Mouse (Mus musculus) heart, embryonic 12.5 days (tissue): ENCODE measurements around the gene Adamtsl4. TPM values are rescaled to one million over a fixed set of nuclear protein-coding genes. Genes with fewer than 3 reads are reported as not detected.
"Not testable (repeated sequence)": the region's sequence is repeated elsewhere in the genome, so short reads cannot be mapped to it uniquely, and the experiment has no call there.

Experiments
- ATAC-seq: fragments of 200-750 bp; cut with Nextera tagmentation; 2 replicates; pipeline ENCODE4 v1.8.0; 2017; ENCODE audit warnings: moderate TSS enrichment, moderate library complexity; ENCODE audit not compliant: insufficient number of reproducible peaks, low FRiP score
- H3K27ac ChIP-seq: fragments of 300-500 bp; sonication (generic); 2 replicates; pipeline ENCODE4 v1.5.1; 2016; ENCODE audit warnings: mild to moderate bottlenecking, moderate library complexity; ENCODE audit not compliant: poor library complexity, severe bottlenecking
- H3K27me3 ChIP-seq: fragments of 300-500 bp; sonication (generic); replicated peaks from 2 replicates; pipeline ENCODE4 v1.6.1; 2016; ENCODE audit warnings: mild to moderate bottlenecking, moderate library complexity
- H3K36me3 ChIP-seq: fragments of 300-500 bp; sonication (generic); 2 replicates; pipeline ENCODE4 v1.6.1; 2016; ENCODE audit warnings: mild to moderate bottlenecking, moderate library complexity
- H3K4me1 ChIP-seq: fragments of 300-500 bp; sonication (generic); replicated peaks from 2 replicates; pipeline ENCODE4 v1.6.1; 2016; ENCODE audit warnings: mild to moderate bottlenecking
- H3K4me2 ChIP-seq: fragments of 300-500 bp; sonication (generic); 2 replicates; pipeline ENCODE4 v1.6.1; 2016; ENCODE audit warnings: mild to moderate bottlenecking, moderate library complexity
- H3K4me3 ChIP-seq: fragments of 300-500 bp; sonication (generic); 2 replicates; pipeline ENCODE4 v1.5.1; 2016; ENCODE audit warnings: mild to moderate bottlenecking
- H3K9ac ChIP-seq: fragments of 300-500 bp; sonication (generic); 2 replicates; pipeline ENCODE4 v1.6.1; 2016; ENCODE audit warnings: mild to moderate bottlenecking, moderate library complexity
- H3K9me3 ChIP-seq: fragments of 300-500 bp; sonication (generic); replicated peaks from 2 replicates; pipeline ENCODE4 v1.6.1; 2016; ENCODE audit warnings: mild to moderate bottlenecking, moderate library complexity
- WGBS: fragments of 180-500 bp; shearing (Covaris S2); methylation state at CpG from one replicate; pipeline ENCODE4 v1.1.7; 2016; 5-methylcytosine and 5-hydroxymethylcytosine counted together
- polyA plus RNA-seq: library from polyadenylated mRNA; unstranded; fragments of >200 nt; fragmentation: Nextera tagmentation; extraction: Ambion mirVana; gene quantifications from 2 replicates; pipeline ENCODE4 v1.2.1, GENCODE M21; 2016

Adamtsl4 gene
- polyA plus RNA-seq, 1 experiment from 2014 or later, result 4.3 TPM

GRCm38 (mm10) chr3:95658868-95659712 is 28.6 kb downstream of the Adamtsl4 start:
- WGBS, result under 1% methylated on average over 106 of the region's 113 CpGs
- Histone ChIP-seq H3K27me3 (no peaks in the 10 kb centered on the region), H3K27ac (peak overlapping the region; percentile 98), H3K4me2 (peak overlapping the region; percentile 91), H3K4me3 (peak overlapping the region; percentile 99), H3K9me3 (no peaks in the 10 kb centered on the region), H3K4me1 (peaks cover 32% of the 10 kb centered on the region), H3K36me3 (peaks cover 35% of the 10 kb centered on the region), H3K9ac (peak overlapping the region; percentile 100)
- ATAC-seq, result peak; percentile 68

GRCm38 (mm10) chr3:95658236-95658867 is 29.4 kb downstream of the Adamtsl4 start, which contains the start of gene Mcl1:
Mcl1 (plus strand) TSS chr3:95658788.
- peak; percentile 94 for ATAC-seq
- WGBS, result under 1% methylated on average over 43 of the region's 43 CpGs
- Histone ChIP-seq H3K36me3 (peaks cover 27% of the 10 kb centered on the region), H3K4me1 (peaks cover 32% of the 10 kb centered on the region), H3K27me3 (no peaks in the 10 kb centered on the region), H3K9ac (peak within 1 kb of the TSS; percentile 100), H3K4me3 (peak within 1 kb of the TSS; percentile 99), H3K9me3 (no peaks in the 10 kb centered on the region), H3K27ac (peak within 1 kb of the TSS; percentile 98), H3K4me2 (peak within 1 kb of the TSS; percentile 91)

GRCm38 (mm10) chr3:95657711-95658110 is 30.0 kb downstream of the Adamtsl4 start:
- no peak overlapping the region for H3K27ac ChIP-seq
- no peaks in the 10 kb centered on the region for H3K27me3 ChIP-seq
- H3K4me3 ChIP-seq, result peak overlapping the region; percentile 99
- 0 out of 2 replicates have a peak overlapping the region, but pooled peaks have one; percentile 100 for H3K9ac ChIP-seq
- H3K4me2 ChIP-seq, result peak overlapping the region; percentile 91
- ATAC-seq, result no peak
- peaks cover 21% of the 10 kb centered on the region for H3K36me3 ChIP-seq
- peaks cover 33% of the 10 kb centered on the region for H3K4me1 ChIP-seq
- H3K9me3 ChIP-seq, result no peaks in the 10 kb centered on the region
- 85% methylated on average over 3 of the region's 3 CpGs for WGBS

- H3K27me3 ChIP-seq, result no peaks in the 10 kb centered on the region
- WGBS, result 85% methylated on average over 3 of the region's 3 CpGs
- peaks cover 19% of the 10 kb centered on the region for H3K36me3 ChIP-seq
- peaks cover 33% of the 10 kb centered on the region for H3K4me1 ChIP-seq
- no peak overlapping the region for H3K27ac ChIP-seq
- H3K9ac ChIP-seq, result no peak overlapping the region
- no peak overlapping the region for H3K4me3 ChIP-seq
- ATAC-seq, result no peak
- H3K9me3 ChIP-seq, result no peaks in the 10 kb centered on the region
- H3K4me2 ChIP-seq, result no peak overlapping the region
Observed at GRCm38 (mm10) chr3:95657108-95657507, 30.6 kb downstream of the Adamtsl4 start.

- Histone ChIP-seq H3K4me3 (no peak overlapping the region), H3K4me2 (no peak overlapping the region), H3K36me3 (peaks cover 7% of the 10 kb centered on the region), H3K27ac (no peak overlapping the region), H3K9ac (no peak overlapping the region), H3K9me3 (no peaks in the 10 kb centered on the region), H3K27me3 (no peaks in the 10 kb centered on the region), H3K4me1 (peaks cover 32% of the 10 kb centered on the region)
- 84% methylated on average over 5 of the region's 5 CpGs for WGBS
- no peak for ATAC-seq
Observed at GRCm38 (mm10) chr3:95655437-95655836, 32.3 kb downstream of the Adamtsl4 start.

GRCm38 (mm10) chr3:95654371-95654770 is 33.3 kb downstream of the Adamtsl4 start:
- H3K4me1 ChIP-seq, result peaks cover 38% of the 10 kb centered on the region
- WGBS, result 80% methylated on average over 3 of the region's 3 CpGs
- H3K4me3 ChIP-seq, H3K27ac ChIP-seq, H3K4me2 ChIP-seq, H3K36me3 ChIP-seq, H3K27me3 ChIP-seq, H3K9ac ChIP-seq, ATAC-seq, H3K9me3 ChIP-seq: not testable (repeated sequence)

- H3K27me3 ChIP-seq, result no peaks in the 10 kb centered on the region
- H3K27ac ChIP-seq, result peak overlapping the region; percentile 51; the same call in 1 of the 2 replicates
- no peaks in the 10 kb centered on the region for H3K9me3 ChIP-seq
- H3K9ac ChIP-seq, result peak overlapping the region; percentile 44; the same call in 1 of the 2 replicates
- H3K4me2 ChIP-seq, result peak overlapping the region; percentile 23
- H3K36me3 ChIP-seq, result no peaks in the 10 kb centered on the region
- peaks cover 38% of the 10 kb centered on the region for H3K4me1 ChIP-seq
- WGBS, result 23% methylated on average over 11 of the region's 11 CpGs
- ATAC-seq, result no peak
- no peak overlapping the region for H3K4me3 ChIP-seq
Observed at GRCm38 (mm10) chr3:95653473-95654034, 34.2 kb downstream of the Adamtsl4 start.

GRCm38 (mm10) chr3:95652871-95653270 is 34.8 kb downstream of the Adamtsl4 start:
- H3K9ac ChIP-seq, result no peak overlapping the region
- peaks cover 38% of the 10 kb centered on the region for H3K4me1 ChIP-seq
- H3K36me3 ChIP-seq, result no peaks in the 10 kb centered on the region
- no peaks in the 10 kb centered on the region for H3K27me3 ChIP-seq
- H3K4me3 ChIP-seq, result no peak overlapping the region
- 38% methylated on average over 6 of the region's 6 CpGs for WGBS
- no peak overlapping the region for H3K27ac ChIP-seq
- no peaks in the 10 kb centered on the region for H3K9me3 ChIP-seq
- H3K4me2 ChIP-seq, result no peak overlapping the region
- ATAC-seq, result no peak

- Histone ChIP-seq H3K4me3 (no peak overlapping the region), H3K9ac (no peak overlapping the region), H3K4me1 (peaks cover 38% of the 10 kb centered on the region), H3K36me3 (no peaks in the 10 kb centered on the region), H3K4me2 (no peak overlapping the region), H3K27me3 (no peaks in the 10 kb centered on the region), H3K27ac (peak overlapping the region; percentile 39; the same call in 1 of the 2 replicates), H3K9me3 (no peaks in the 10 kb centered on the region)
- WGBS, result 68% methylated on average over 7 of the region's 7 CpGs
- no peak for ATAC-seq
Observed at GRCm38 (mm10) chr3:95652204-95652811, 35.4 kb downstream of the Adamtsl4 start.

- Histone ChIP-seq H3K27ac (peak overlapping the region; percentile 87), H3K9me3 (no peaks in the 10 kb centered on the region), H3K36me3 (no peaks in the 10 kb centered on the region), H3K4me3 (no peak overlapping the region), H3K27me3 (no peaks in the 10 kb centered on the region), H3K9ac (no peak overlapping the region), H3K4me2 (no peak overlapping the region), H3K4me1 (peaks cover 38% of the 10 kb centered on the region)
- no peak for ATAC-seq
- 83% methylated on average over 16 of the region's 16 CpGs for WGBS
Observed at GRCm38 (mm10) chr3:95651391-95652203, 36.1 kb downstream of the Adamtsl4 start.
